Mouse (Mus musculus) midbrain, embryonic 14.5 days (tissue): ENCODE data around the gene Arhgef19. TPM values are rescaled to one million over a fixed set of nuclear protein-coding genes. Genes with fewer than 3 reads are reported as not detected.

Source experiments
- ATAC-seq: fragments of 200-750 bp; cut with Nextera tagmentation; 2 replicates; pipeline ENCODE4 v1.8.0; 2017; ENCODE audit warnings: moderate number of reproducible peaks, moderate library complexity; ENCODE audit not compliant: low FRiP score, low TSS enrichment
- DNase-seq: peaks from one replicate; pipeline ENCODE4 v3.0.0-alpha.2; 2015
- H3K27ac ChIP-seq: fragments of 300-500 bp; sonication (generic); replicated peaks from 2 replicates; pipeline ENCODE4 v1.5.1; 2014; ENCODE audit warnings: mild to moderate bottlenecking, low read depth, low read length, moderate library complexity
- H3K27me3 ChIP-seq: fragments of 300-500 bp; sonication (generic); 2 replicates; pipeline ENCODE4 v1.6.1; 2014; ENCODE audit warnings: low read length, control low read depth, mixed read lengths; ENCODE audit not compliant: control insufficient read depth, insufficient read depth
- H3K36me3 ChIP-seq: fragments of 300-500 bp; sonication (generic); 2 replicates; pipeline ENCODE4 v1.6.1; 2014; ENCODE audit warnings: low read length, control low read depth; ENCODE audit not compliant: control insufficient read depth, insufficient read depth
- H3K4me1 ChIP-seq: fragments of 300-500 bp; sonication (generic); 2 replicates; pipeline ENCODE4 v1.6.1; 2014; ENCODE audit warnings: mild to moderate bottlenecking, antibody characterized with exemption, low read length, control low read depth; ENCODE audit not compliant: control insufficient read depth, insufficient read depth
- H3K4me2 ChIP-seq: fragments of 300-500 bp; sonication (generic); 2 replicates; pipeline ENCODE4 v1.6.1; 2014; ENCODE audit warnings: mild to moderate bottlenecking, low read length, moderate library complexity
- H3K4me3 ChIP-seq: fragments of 300-500 bp; sonication (generic); replicated peaks from 2 replicates; pipeline ENCODE4 v1.5.1; 2014; ENCODE audit warnings: low read depth, low read length
- H3K9ac ChIP-seq: fragments of 300-500 bp; sonication (generic); replicated peaks from 2 replicates; pipeline ENCODE4 v1.6.1; 2014; ENCODE audit warnings: mild to moderate bottlenecking, low read length, moderate library complexity
- H3K9me3 ChIP-seq: fragments of 300-500 bp; sonication (generic); 2 replicates; pipeline ENCODE4 v1.6.1; 2016; ENCODE audit warnings: low read length, control low read depth, mixed read lengths; ENCODE audit not compliant: control insufficient read depth
- WGBS: fragments of 180-500 bp; shearing (Covaris S2); extraction: QIAGEN DNeasy Blood & Tissue Kit; methylation state at CpG from one replicate; pipeline ENCODE4 v1.1.7; 2014; 5-methylcytosine and 5-hydroxymethylcytosine counted together
- polyA plus RNA-seq: library from polyadenylated mRNA; unstranded; fragments of >200 nt; fragmentation: Nextera tagmentation; extraction: Ambion mirVana; gene quantifications from 2 replicates; pipeline ENCODE4 v1.2.1, GENCODE M21; 2014

Arhgef19 gene
- polyA plus RNA-seq, 1 experiment from 2014 or later = 0.89 TPM

DNA sequence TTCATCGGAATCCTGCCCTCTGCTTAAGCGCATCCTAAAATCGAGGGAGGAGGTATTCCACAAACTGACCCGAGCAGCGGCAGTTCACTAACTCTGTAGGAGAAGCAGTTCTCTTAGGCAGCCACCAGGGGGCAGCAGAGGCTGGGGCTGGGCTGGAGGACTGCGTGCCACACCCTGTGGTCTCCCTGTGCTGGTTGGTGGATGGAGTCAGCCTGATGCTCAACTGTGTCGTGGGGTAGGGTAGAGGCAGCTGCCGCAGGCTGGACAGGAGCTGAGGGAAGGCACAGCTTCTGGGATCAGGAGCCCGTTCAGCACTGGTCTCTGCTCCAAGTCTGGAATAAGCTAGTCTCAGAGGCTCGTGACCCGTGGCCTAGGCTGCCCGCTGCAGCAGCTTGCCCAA lies 34.0 kb downstream of the Arhgef19 start:
- Histone ChIP-seq H3K4me3 (no peak overlapping the region), H3K9me3 (no peaks in the 10 kb centered on the region), H3K36me3 (no peaks in the 10 kb centered on the region), H3K9ac (no peak overlapping the region), H3K27ac (peak overlapping the region; percentile 74; the same call in 1 of the 2 replicates), H3K4me1 (peaks cover 21% of the 10 kb centered on the region; the same call in 1 of the 2 replicates), H3K4me2 (peak overlapping the region; percentile 27), H3K27me3 (no peaks in the 10 kb centered on the region)
- peak; percentile 90 for DNase-seq
- 17% methylated on average over 12 of the region's 12 CpGs for WGBS
- ATAC-seq = peak; percentile 53

DNA sequence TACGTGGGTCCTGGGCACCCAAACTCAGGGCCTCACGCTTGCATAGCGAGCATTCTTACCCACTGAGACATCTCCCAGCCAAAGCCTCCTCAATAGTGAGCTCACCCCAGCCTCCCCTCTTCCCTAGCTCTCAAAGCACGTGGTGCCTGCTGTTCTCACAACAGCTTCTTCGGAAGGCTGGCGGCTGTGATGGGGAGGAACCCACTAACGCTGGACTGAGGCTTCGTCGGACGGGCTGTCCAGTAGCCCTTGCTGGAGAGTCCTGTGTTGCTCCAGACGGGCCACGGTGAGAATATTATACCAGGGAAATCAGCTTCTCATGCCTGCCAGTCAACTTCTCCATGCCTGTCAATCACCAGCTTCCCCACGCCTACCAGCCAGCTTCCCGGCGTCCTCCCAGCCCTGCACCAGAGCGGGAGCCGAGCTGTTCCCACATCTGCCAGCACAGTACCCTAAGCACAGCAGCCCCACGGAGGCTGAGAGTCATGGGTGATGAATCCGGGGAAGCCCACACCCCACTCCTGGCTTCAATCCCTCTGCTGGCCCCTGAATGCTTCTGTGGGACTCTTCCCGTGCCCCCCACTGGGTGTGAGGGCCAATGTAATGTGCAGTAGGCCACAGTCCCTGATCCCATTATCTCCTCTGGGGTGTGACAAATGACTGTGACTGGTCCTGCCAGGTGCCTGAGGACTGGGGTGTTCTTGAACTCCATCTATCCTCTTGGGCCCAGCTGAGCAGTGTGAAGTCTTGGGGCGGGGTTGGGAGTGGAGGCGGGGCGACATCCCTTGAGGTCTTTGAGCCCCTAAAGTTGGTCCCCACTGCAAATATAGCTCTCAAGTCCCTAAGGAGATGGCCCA lies 35.4 kb downstream of the Arhgef19 start:
- Histone ChIP-seq H3K4me1 (peaks cover 25% of the 10 kb centered on the region; the same call in 1 of the 2 replicates), H3K36me3 (no peaks in the 10 kb centered on the region), H3K27me3 (no peaks in the 10 kb centered on the region), H3K9ac (no peak overlapping the region), H3K4me3 (no peak overlapping the region), H3K9me3 (no peaks in the 10 kb centered on the region), H3K27ac (peak overlapping the region; percentile 74), H3K4me2 (peak overlapping the region; percentile 42)
- WGBS = 8% methylated on average over 23 of the region's 23 CpGs
- peak; percentile 81 for DNase-seq
- ATAC-seq = peak; percentile 76

DNA sequence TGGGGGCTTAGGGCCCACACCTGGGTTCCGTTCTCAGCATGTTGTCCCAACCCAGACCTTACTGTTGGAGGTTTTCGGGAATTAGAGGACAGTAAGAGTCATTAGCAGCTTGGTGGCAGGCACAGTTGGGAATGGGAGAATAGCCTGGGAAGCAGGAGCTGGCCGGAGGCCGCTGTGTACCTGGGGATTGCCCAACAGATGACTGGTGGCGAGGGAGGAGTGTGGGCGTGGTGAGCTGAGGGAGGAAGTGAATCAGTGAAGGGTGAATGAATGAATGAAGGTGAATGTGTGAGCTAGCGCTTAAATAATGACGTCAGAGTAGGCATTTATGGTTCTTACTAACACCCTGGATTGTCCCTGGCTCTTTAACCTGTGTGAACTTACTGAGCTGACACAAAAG lies 37.9 kb downstream of the Arhgef19 start:
- H3K4me2 ChIP-seq = no peak overlapping the region
- DNase-seq = no peak
- H3K36me3 ChIP-seq = no peaks in the 10 kb centered on the region
- no peak for ATAC-seq
- no peaks in the 10 kb centered on the region for H3K27me3 ChIP-seq
- H3K27ac ChIP-seq = no peak overlapping the region
- H3K9ac ChIP-seq = no peak overlapping the region
- H3K4me3 ChIP-seq = no peak overlapping the region
- WGBS = 85% methylated on average over 8 of the region's 8 CpGs
- H3K9me3 ChIP-seq = no peaks in the 10 kb centered on the region
- peaks cover 25% of the 10 kb centered on the region; the same call in 1 of the 2 replicates for H3K4me1 ChIP-seq

DNA sequence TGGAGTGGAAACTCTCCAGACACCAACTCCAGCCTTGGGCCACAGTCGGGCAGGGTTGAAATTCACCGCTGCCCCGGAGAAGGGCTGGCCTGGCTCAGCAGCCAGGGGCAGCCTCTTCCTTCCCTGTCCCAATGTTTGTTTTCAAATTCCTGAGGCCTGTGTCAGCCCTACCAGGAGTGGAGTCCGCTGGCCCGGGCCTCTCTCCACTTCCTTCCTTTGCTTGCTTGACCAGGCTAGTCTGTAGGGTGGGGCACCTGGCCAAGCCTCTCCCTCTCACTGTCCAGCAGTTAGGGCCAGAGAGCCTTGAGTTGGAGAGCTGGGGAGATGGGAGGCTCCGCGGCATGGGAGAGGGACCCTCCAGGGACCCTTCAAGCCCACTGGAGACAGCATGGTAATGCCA lies 38.9 kb downstream of the Arhgef19 start:
- no peak overlapping the region for H3K9ac ChIP-seq
- no peak overlapping the region for H3K4me2 ChIP-seq
- ATAC-seq (no peak), DNase-seq (no peak)
- H3K36me3 ChIP-seq = no peaks in the 10 kb centered on the region
- no peaks in the 10 kb centered on the region for H3K9me3 ChIP-seq
- no peak overlapping the region for H3K4me3 ChIP-seq
- 64% methylated on average over 7 of the region's 7 CpGs for WGBS
- H3K27ac ChIP-seq = peak overlapping the region; percentile 41; the same call in 1 of the 2 replicates
- H3K4me1 ChIP-seq = peaks cover 25% of the 10 kb centered on the region; the same call in 1 of the 2 replicates
- H3K27me3 ChIP-seq = no peaks in the 10 kb centered on the region

DNA sequence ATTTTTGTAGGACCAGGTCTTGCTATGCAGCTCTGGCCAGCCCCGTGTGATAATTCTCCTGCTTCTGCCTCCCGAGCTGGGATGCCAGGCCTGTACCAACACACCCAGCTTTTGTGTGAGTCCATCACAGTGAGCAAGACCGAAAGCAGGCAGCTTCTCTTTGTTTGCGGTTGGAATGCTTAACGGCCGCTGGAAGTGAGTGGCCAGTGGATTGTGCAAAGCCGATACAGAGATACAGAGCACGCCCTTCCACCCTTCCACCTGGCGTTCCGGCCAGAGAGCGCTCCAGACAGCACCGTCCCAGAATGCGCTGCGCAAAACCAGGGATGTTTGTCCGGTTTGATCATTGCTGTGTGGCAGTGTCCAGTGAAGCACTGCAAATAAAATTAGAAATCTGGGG lies 40.0 kb downstream of the Arhgef19 start:
- Histone ChIP-seq H3K27me3 (no peaks in the 10 kb centered on the region), H3K4me3 (no peak overlapping the region), H3K9ac (no peak overlapping the region), H3K27ac (no peak overlapping the region), H3K4me2 (no peak overlapping the region), H3K36me3 (no peaks in the 10 kb centered on the region), H3K4me1 (peaks cover 16% of the 10 kb centered on the region; the same call in 1 of the 2 replicates), H3K9me3 (no peaks in the 10 kb centered on the region)
- DNase-seq = no peak
- WGBS = 31% methylated on average over 15 of the region's 15 CpGs
- ATAC-seq = no peak

DNA sequence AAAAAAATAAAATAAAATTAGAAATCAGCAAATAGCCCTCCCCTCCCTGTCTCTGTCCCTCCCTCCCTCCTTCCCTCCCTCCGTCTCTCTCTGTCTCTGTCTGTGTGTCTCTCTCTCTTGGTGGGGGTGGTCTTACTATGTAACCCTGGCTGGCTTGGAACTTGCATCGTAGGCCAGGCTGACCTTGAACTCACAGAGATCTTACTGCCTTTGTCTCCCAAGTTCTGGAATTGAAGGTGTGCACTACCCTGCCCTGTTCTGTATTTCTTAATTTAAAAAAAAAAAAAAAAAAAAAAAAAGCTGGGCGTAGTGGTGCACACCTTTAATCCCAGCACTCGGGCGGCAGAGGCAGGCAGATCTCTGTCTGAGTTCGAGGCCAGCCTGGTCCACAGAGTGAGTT lies 40.5 kb downstream of the Arhgef19 start:
- H3K27me3 ChIP-seq = no peaks in the 10 kb centered on the region
- H3K4me1 ChIP-seq = peaks cover 12% of the 10 kb centered on the region; the same call in 1 of the 2 replicates
- no peak overlapping the region for H3K27ac ChIP-seq
- no peak for DNase-seq
- H3K4me3 ChIP-seq = no peak overlapping the region
- no peak overlapping the region for H3K9ac ChIP-seq
- ATAC-seq = no peak
- WGBS = 95% methylated on average over 6 of the region's 6 CpGs
- H3K9me3 ChIP-seq = no peaks in the 10 kb centered on the region
- no peaks in the 10 kb centered on the region for H3K36me3 ChIP-seq
- H3K4me2 ChIP-seq = no peak overlapping the region

DNA sequence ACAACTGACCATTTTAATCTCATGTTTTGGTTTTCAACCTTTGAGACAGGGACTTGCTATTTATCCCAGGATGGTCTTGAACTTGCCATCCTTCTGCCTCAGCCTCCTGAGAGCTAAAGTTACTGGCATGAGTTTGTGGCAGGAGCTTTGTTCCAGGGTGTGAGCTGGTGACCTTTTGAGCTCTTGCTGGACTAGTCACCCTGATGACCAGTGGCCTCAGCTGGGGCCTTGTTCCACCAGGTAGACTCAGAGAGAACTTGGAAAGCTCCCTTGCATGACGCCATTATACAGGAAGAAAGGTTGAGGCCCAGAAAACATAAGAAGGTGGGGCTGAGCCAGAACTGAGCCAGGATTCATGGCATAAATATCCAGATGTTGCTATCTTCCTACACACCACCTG lies 41.2 kb downstream of the Arhgef19 start:
- Histone ChIP-seq H3K4me3 (no peak overlapping the region), H3K27me3 (no peaks in the 10 kb centered on the region), H3K4me2 (no peak overlapping the region), H3K27ac (no peak overlapping the region), H3K9me3 (no peaks in the 10 kb centered on the region), H3K36me3 (no peaks in the 10 kb centered on the region), H3K4me1 (peaks cover 11% of the 10 kb centered on the region; the same call in 1 of the 2 replicates), H3K9ac (no peak overlapping the region)
- ATAC-seq (no peak), DNase-seq (no peak)
- 100% methylated on average over 1 of the region's 1 CpGs for WGBS

DNA sequence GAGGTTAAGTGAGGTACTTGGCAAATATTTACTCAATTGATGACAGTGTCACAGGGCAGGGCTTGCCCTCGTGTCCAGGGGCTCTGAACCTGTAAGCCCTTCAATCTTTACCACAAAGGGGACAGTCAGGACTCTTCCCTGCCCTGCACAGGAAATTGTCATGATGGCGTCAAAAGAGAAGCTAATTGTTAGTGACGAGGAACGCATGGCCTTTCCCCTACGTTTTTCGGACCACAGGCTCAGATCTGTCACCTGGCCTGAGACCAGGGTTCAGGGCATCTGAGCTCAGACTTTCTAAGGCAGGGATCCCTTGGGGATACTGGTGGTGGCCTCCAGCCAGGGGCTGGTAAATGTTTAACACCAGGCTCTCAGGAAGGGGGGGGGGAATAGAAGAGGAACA lies 41.9 kb downstream of the Arhgef19 start:
- DNase-seq (no peak), ATAC-seq (no peak)
- Histone ChIP-seq H3K4me3 (no peak overlapping the region), H3K9me3 (no peaks in the 10 kb centered on the region), H3K27ac (no peak overlapping the region), H3K27me3 (no peaks in the 10 kb centered on the region), H3K4me2 (no peak overlapping the region), H3K4me1 (peaks cover 11% of the 10 kb centered on the region; the same call in 1 of the 2 replicates), H3K36me3 (no peaks in the 10 kb centered on the region), H3K9ac (no peak overlapping the region)
- WGBS = 61% methylated on average over 6 of the region's 6 CpGs

DNA sequence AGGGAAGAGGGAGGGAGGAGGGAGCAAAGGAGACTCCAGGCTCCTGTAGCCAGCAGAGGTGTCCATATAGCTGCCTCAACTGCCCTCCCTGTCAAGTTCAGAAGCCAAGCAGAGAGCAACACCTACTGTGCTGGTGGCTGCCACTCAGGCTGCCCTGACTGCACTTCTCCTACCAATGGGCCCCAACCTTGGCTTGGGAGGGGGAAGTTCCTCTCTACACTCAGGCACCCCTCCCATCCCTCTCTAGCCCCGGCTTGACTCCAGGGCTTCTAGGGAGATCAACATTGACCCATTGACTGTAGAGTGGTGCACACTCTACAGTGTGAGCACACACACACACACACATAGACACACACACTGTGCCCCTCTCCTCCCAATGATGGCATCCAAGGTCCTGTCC lies 42.3 kb downstream of the Arhgef19 start:
- peaks cover 2% of the 10 kb centered on the region for H3K27me3 ChIP-seq
- DNase-seq = no peak
- no peak overlapping the region for H3K9ac ChIP-seq
- 82% methylated on average over 1 of the region's 1 CpGs for WGBS
- H3K4me1 ChIP-seq = peaks cover 11% of the 10 kb centered on the region; the same call in 1 of the 2 replicates
- H3K4me2 ChIP-seq = no peak overlapping the region
- H3K27ac ChIP-seq = no peak overlapping the region
- no peak overlapping the region for H3K4me3 ChIP-seq
- H3K9me3 ChIP-seq = no peaks in the 10 kb centered on the region
- ATAC-seq = no peak
- H3K36me3 ChIP-seq = no peaks in the 10 kb centered on the region
